Mouse (Mus musculus): Measurements from ENCODE around the gene Mfsd10.

DNA sequence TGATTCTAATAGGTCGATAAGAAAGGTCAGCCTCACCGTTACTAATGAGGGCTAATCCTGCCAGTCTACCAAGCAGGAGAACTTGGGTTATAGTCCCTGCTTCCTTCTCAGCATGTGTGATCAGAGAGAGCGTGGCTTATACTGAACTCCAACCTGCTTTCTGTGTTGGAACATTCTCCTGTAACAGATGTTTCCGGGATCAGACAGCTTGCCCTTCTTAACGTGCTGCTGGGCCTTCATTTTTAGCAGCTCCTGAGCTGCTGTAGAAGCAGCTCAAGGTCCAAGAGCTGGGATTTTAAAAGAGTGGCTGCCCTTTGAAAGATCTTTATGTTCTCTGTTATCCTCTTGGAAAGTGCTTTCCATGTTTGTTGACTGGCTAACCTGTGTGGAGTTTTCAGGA lies 51.8 kb downstream of the Mfsd10 start:
- TF ChIP-seq CTCF (IDR thresholded peaks at IDR 0.05; ENCODE audit: control insufficient read depth, insufficient read depth, low read length) (no peak), POLR2A (IDR thresholded peaks at IDR 0.05; ENCODE audit: borderline replicate concordance, control insufficient read depth, low read depth, low read length) (no peak)

Data from bone marrow, adult 2 months (tissue).